Mouse (Mus musculus) stomach, postnatal 0 days (tissue): ENCODE results near the gene Tor2a. TPM values are rescaled to one million over a fixed set of nuclear protein-coding genes. Genes with fewer than 3 reads are reported as not detected.

Experiments used
- ATAC-seq: fragments of 200-750 bp; cut with Nextera tagmentation; 2 replicates; pipeline ENCODE4 v1.8.0; 2017; ENCODE audit not compliant: low FRiP score, low TSS enrichment
- DNase-seq: peaks from one replicate; pipeline ENCODE4 v3.0.0-alpha.2; 2016; ENCODE audit warnings: low spot score
- H3K27ac ChIP-seq: fragments of 300-500 bp; sonication (generic); replicated peaks from 2 replicates; pipeline ENCODE4 v1.5.1; 2014; ENCODE audit warnings: mild to moderate bottlenecking, control low read depth
- H3K27me3 ChIP-seq: fragments of 300-500 bp; sonication (generic); 2 replicates; pipeline ENCODE4 v1.6.1; 2014; ENCODE audit warnings: low read length; ENCODE audit not compliant: control insufficient read depth, insufficient read depth
- H3K36me3 ChIP-seq: fragments of 300-500 bp; sonication (generic); 2 replicates; pipeline ENCODE4 v1.6.1; 2014; ENCODE audit warnings: low read length, mixed read lengths; ENCODE audit not compliant: control insufficient read depth, insufficient read depth
- H3K4me1 ChIP-seq: fragments of 300-500 bp; sonication (generic); replicated peaks from 2 replicates; pipeline ENCODE4 v1.6.1; 2014; ENCODE audit warnings: antibody characterized with exemption; ENCODE audit not compliant: control insufficient read depth, insufficient read depth
- H3K4me2 ChIP-seq: fragments of 300-500 bp; sonication (generic); replicated peaks from 2 replicates; pipeline ENCODE4 v1.6.1; 2014; ENCODE audit warnings: low read depth, mild to moderate bottlenecking, control low read depth, moderate library complexity
- H3K4me3 ChIP-seq: fragments of 300-500 bp; sonication (generic); 2 replicates; pipeline ENCODE4 v1.5.1; 2014; ENCODE audit warnings: low read depth, low read length, control low read depth
- H3K9ac ChIP-seq: fragments of 300-500 bp; sonication (generic); 2 replicates; pipeline ENCODE4 v1.6.1; 2014; ENCODE audit warnings: mild to moderate bottlenecking, low read length, control low read depth, mixed read lengths
- H3K9me3 ChIP-seq: fragments of 300-500 bp; sonication (generic); 2 replicates; pipeline ENCODE4 v1.6.1; 2016; ENCODE audit warnings: low read length; ENCODE audit not compliant: control insufficient read depth
- CTCF ChIP-seq: IDR thresholded peaks from 2 replicates; pipeline ENCODE4 v1.5.1; 2016; ENCODE audit warnings: antibody characterized with exemption, low read depth, mild to moderate bottlenecking, moderate library complexity
- EP300 ChIP-seq: optimal IDR thresholded peaks from 2 replicates; pipeline ENCODE3; 2016; ENCODE audit warnings: antibody characterized with exemption
- WGBS: fragments of 180-500 bp; shearing (Covaris S2); extraction: QIAGEN DNeasy Blood & Tissue Kit; methylation state at CpG from one replicate; pipeline ENCODE4 v1.1.7; 2014; 5-methylcytosine and 5-hydroxymethylcytosine counted together
- microRNA counts: library from miRNA; unstranded; fragments of <30 nt; microRNA quantifications from one replicate; lab custom pipeline; 2015
- microRNA-seq: library from miRNA; unstranded; fragments of <30 nt; microRNA quantifications from one replicate; pipeline ENCODE4, GENCODE M21; 2016
- polyA plus RNA-seq: library from polyadenylated mRNA; unstranded; fragments of >200 nt; fragmentation: Nextera tagmentation; extraction: Ambion mirVana; gene quantifications from 2 replicates; pipeline ENCODE4 v1.2.1, GENCODE M21; 2015

Gene Tor2a
- polyA plus RNA-seq, 1 experiment from 2014 or later = 45.9 TPM

DNA sequence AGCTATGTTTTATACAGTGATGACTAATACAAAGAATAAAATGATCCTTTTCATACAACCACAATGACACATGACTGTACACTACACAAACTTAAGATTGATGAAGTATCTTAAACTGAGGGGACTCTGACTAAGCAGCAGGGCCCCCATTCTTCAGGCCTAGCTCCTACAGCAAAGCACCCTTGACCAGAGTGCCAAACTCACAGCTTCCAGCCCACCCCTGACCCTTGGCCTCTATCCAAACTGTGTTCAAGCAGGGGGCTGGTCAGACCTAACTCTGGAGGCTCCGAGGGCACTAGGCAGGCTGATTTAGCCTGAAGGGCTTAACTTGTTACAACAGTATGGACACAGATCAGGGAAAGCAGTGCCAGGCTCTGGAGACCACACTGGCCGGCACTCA, 31.5 kb downstream of the Tor2a start:
- DNase-seq (no peak), ATAC-seq (no peak)
- no peaks in the 10 kb centered on the region for H3K4me1 ChIP-seq
- no peaks in the 10 kb centered on the region for H3K27me3 ChIP-seq
- H3K36me3 ChIP-seq = no peaks in the 10 kb centered on the region
- no peak overlapping the region for H3K4me3 ChIP-seq
- H3K4me2 ChIP-seq = no peak overlapping the region
- TF ChIP-seq EP300 = no peak
- no peak for TF ChIP-seq CTCF
- WGBS = 52% methylated on average over 2 of the region's 2 CpGs
- no peaks in the 10 kb centered on the region for H3K9me3 ChIP-seq
- no peak overlapping the region for H3K9ac ChIP-seq
- no peak overlapping the region for H3K27ac ChIP-seq

GRCm38 (mm10) chr2:32791297-32791696, 34.3 kb downstream of the Tor2a start:
- no peak for DNase-seq
- no peak overlapping the region for H3K4me3 ChIP-seq
- 63% methylated on average over 6 of the region's 6 CpGs for WGBS
- H3K9me3 ChIP-seq = no peaks in the 10 kb centered on the region
- no peaks in the 10 kb centered on the region; the same call in 1 of the 2 replicates for H3K36me3 ChIP-seq
- TF ChIP-seq CTCF = no peak
- TF ChIP-seq EP300 = no peak
- no peak for ATAC-seq
- H3K4me2 ChIP-seq = no peak overlapping the region
- no peak overlapping the region for H3K9ac ChIP-seq
- no peak overlapping the region for H3K27ac ChIP-seq
- no peaks in the 10 kb centered on the region for H3K27me3 ChIP-seq
- H3K4me1 ChIP-seq = no peaks in the 10 kb centered on the region

DNA sequence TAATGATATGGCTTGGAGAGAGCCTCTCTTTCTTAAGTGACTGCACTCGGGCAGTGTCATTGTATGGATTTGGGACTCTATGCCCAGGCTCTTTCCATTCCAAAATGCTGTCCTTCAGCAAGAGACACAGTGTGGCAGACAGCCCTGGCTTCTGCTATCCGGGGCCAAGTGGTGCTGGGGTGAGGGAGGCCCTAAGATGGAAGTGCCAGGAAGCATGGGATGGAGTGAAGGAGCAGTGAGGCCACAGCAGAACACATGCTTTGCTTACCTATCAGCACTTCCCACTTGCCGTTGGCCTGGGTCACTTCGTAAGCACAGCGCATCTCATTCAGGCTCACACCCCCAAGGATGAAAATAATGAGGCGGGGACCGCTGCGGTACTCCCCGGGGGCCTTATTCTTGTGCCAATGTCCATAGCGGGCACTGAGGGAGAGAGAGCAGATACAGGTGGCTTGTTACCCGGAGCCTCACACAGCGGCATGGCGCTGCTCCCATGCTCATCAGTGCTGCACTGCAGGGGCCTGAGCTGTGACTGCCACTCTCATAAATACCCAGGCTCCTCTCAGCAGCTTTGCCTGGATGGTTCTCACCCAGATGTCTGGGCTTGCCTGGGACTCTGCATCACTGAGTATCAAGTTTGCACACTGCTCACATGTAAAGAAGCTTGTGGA, 38.8 kb downstream of the Tor2a start:
- H3K4me1 ChIP-seq = no peaks in the 10 kb centered on the region
- no peaks in the 10 kb centered on the region for H3K27me3 ChIP-seq
- no peak overlapping the region for H3K27ac ChIP-seq
- TF ChIP-seq CTCF = no peak
- TF ChIP-seq EP300 = no peak
- H3K4me3 ChIP-seq = no peak overlapping the region
- DNase-seq = no peak
- no peak overlapping the region for H3K9ac ChIP-seq
- WGBS = 88% methylated on average over 13 of the region's 13 CpGs
- no peak for ATAC-seq
- H3K36me3 ChIP-seq = peaks cover 3% of the 10 kb centered on the region; the same call in 1 of the 2 replicates
- H3K9me3 ChIP-seq = no peaks in the 10 kb centered on the region
- H3K4me2 ChIP-seq = no peak overlapping the region

- no peaks in the 10 kb centered on the region for H3K9me3 ChIP-seq
- TF ChIP-seq EP300 (no peak), CTCF (no peak)
- 47% methylated on average over 10 of the region's 10 CpGs for WGBS
- no peak overlapping the region for H3K27ac ChIP-seq
- H3K4me2 ChIP-seq = no peak overlapping the region
- no peaks in the 10 kb centered on the region for H3K27me3 ChIP-seq
- H3K36me3 ChIP-seq = peaks cover 3% of the 10 kb centered on the region; the same call in 1 of the 2 replicates
- ATAC-seq (no peak), DNase-seq (no peak)
- H3K4me3 ChIP-seq = no peak overlapping the region
- no peak overlapping the region for H3K9ac ChIP-seq
- no peaks in the 10 kb centered on the region for H3K4me1 ChIP-seq
Measured at GRCm38 (mm10) chr2:32798251-32798962, 41.4 kb downstream of the Tor2a start.

GRCm38 (mm10) chr2:32808816-32809566, 52.0 kb downstream of the Tor2a start:
- Histone ChIP-seq H3K27me3 (no peaks in the 10 kb centered on the region), H3K4me2 (no peak overlapping the region), H3K9ac (no peak overlapping the region), H3K36me3 (no peaks in the 10 kb centered on the region), H3K4me3 (no peak overlapping the region), H3K27ac (no peak overlapping the region), H3K4me1 (no peaks in the 10 kb centered on the region), H3K9me3 (no peaks in the 10 kb centered on the region)
- ATAC-seq (no peak), DNase-seq (no peak)
- TF ChIP-seq CTCF (no peak), EP300 (no peak)
- 83% methylated on average over 14 of the region's 14 CpGs for WGBS

MicroRNAs within 50 kb of the gene (microRNA counts, 519-probe panel; counts per million panel counts)
- microRNA mmu-miR-2861 (lab: Ali Mortazavi, UCI) = not detected

Small RNAs within 50 kb of the gene (microRNA-seq; reads per million reads assigned to microRNA genes)
- not detected for gene Mir2861
- not detected for gene Mir3960

Other genes with a start within 250 kb of the Tor2a start
- gene Fam102a, start 221.9 kb upstream of the Tor2a start, polyA plus RNA-seq = 16.6 and 20.2 TPM in 2 replicates
- 87.5 and 91.8 TPM in 2 replicates for gene Dpm2, start 186.4 kb upstream of the Tor2a start, polyA plus RNA-seq
- gene Pip5kl1, start 182.4 kb upstream of the Tor2a start, polyA plus RNA-seq = 0.08 and 0.18 TPM in 2 replicates
- not detected in 2 replicates for gene 9430097D07Rik, start 181.6 kb upstream of the Tor2a start, polyA plus RNA-seq
- 7.4 and 7.7 TPM in 2 replicates for gene St6galnac4, start 170.1 kb upstream of the Tor2a start, polyA plus RNA-seq
- gene St6galnac6, start 157.5 kb upstream of the Tor2a start, polyA plus RNA-seq = 9.1 and 11.3 TPM in 2 replicates
- 21.8 and 26.1 TPM in 2 replicates for gene Ak1, start 135.5 kb upstream of the Tor2a start, polyA plus RNA-seq
- gene Eng, start 110.6 kb upstream of the Tor2a start, polyA plus RNA-seq = 23.0 and 23.3 TPM in 2 replicates
- 15.1 and 17.3 TPM in 2 replicates for gene Fpgs, start 53.1 kb upstream of the Tor2a start, polyA plus RNA-seq
- gene Cdk9, start 44.2 kb upstream of the Tor2a start, polyA plus RNA-seq = 55.8 and 57.8 TPM in 2 replicates
- 7.7 and 8.4 TPM in 2 replicates for gene Sh2d3c, start 36.2 kb upstream of the Tor2a start, polyA plus RNA-seq
- gene 6330409D20Rik, start 16.2 kb upstream of the Tor2a start, polyA plus RNA-seq = not detected in 2 replicates
- 0.05 and 0.06 TPM in 2 replicates for gene Ttc16, start 18.4 kb downstream of the Tor2a start, polyA plus RNA-seq
- 7.6 and 10.1 TPM in 2 replicates for gene Ptrh1, start 18.6 kb downstream of the Tor2a start, polyA plus RNA-seq
- gene Cfap157, start 27.2 kb downstream of the Tor2a start, polyA plus RNA-seq = 0.63 and 1.1 TPM in 2 replicates
- 9.3 and 9.5 TPM in 2 replicates for gene Stxbp1, start 90.0 kb downstream of the Tor2a start, polyA plus RNA-seq
- 90.7 and 101 TPM in 2 replicates for gene Fam129b, start 118.9 kb downstream of the Tor2a start, polyA plus RNA-seq
- gene Rpl12, start 204.3 kb downstream of the Tor2a start, polyA plus RNA-seq = 141 and 157 TPM in 2 replicates
- 5.3 and 5.5 TPM in 2 replicates for gene Lrsam1, start 204.4 kb downstream of the Tor2a start, polyA plus RNA-seq
- 12.1 and 12.8 TPM in 2 replicates for gene Slc2a8, start 224.8 kb downstream of the Tor2a start, polyA plus RNA-seq